Mouse (Mus musculus) midbrain, postnatal 0 days (tissue): Measurements from ENCODE around the gene Zbtb22. TPM values are rescaled to one million over a fixed set of nuclear protein-coding genes. Genes with fewer than 3 reads are reported as not detected.

Source experiments
- ATAC-seq: fragments of 200-750 bp; cut with Nextera tagmentation; 2 replicates; pipeline ENCODE4 v1.8.0; 2017; ENCODE audit warnings: moderate number of reproducible peaks, mild to moderate bottlenecking, moderate TSS enrichment, moderate library complexity; ENCODE audit not compliant: low FRiP score
- DNase-seq: peaks from one replicate; pipeline ENCODE4 v3.0.0-alpha.2; 2015; ENCODE audit warnings: low spot score
- H3K27ac ChIP-seq: fragments of 300-500 bp; sonication (generic); 2 replicates; pipeline ENCODE4 v1.5.1; 2014; ENCODE audit warnings: low read depth, mild to moderate bottlenecking, low read length, mixed read lengths
- H3K27me3 ChIP-seq: fragments of 300-500 bp; sonication (generic); 2 replicates; pipeline ENCODE4 v1.6.1; 2014; ENCODE audit warnings: low read length, control low read depth, mixed read lengths; ENCODE audit not compliant: insufficient read depth
- H3K36me3 ChIP-seq: fragments of 300-500 bp; sonication (generic); 2 replicates; pipeline ENCODE4 v1.6.1; 2014; ENCODE audit warnings: low read length, control low read depth, mixed read lengths; ENCODE audit not compliant: insufficient read depth
- H3K4me1 ChIP-seq: fragments of 300-500 bp; sonication (generic); 2 replicates; pipeline ENCODE4 v1.6.1; 2014; ENCODE audit warnings: mild to moderate bottlenecking, control low read depth, antibody characterized with exemption, low read length, mixed read lengths; ENCODE audit not compliant: insufficient read depth
- H3K4me2 ChIP-seq: fragments of 300-500 bp; sonication (generic); 2 replicates; pipeline ENCODE4 v1.6.1; 2014; ENCODE audit warnings: low read depth, mild to moderate bottlenecking, low read length, mixed read lengths; ENCODE audit not compliant: poor library complexity, severe bottlenecking
- H3K4me3 ChIP-seq: fragments of 300-500 bp; sonication (generic); 2 replicates; pipeline ENCODE4 v1.5.1; 2014; ENCODE audit warnings: low read depth, mild to moderate bottlenecking, low read length, moderate library complexity
- H3K9ac ChIP-seq: fragments of 300-500 bp; sonication (generic); replicated peaks from 2 replicates; pipeline ENCODE4 v1.6.1; 2014; ENCODE audit warnings: mild to moderate bottlenecking, low read length, moderate library complexity, mixed read lengths; ENCODE audit not compliant: poor library complexity, severe bottlenecking
- H3K9me3 ChIP-seq: fragments of 300-500 bp; sonication (generic); 2 replicates; pipeline ENCODE4 v1.6.1; 2016; ENCODE audit warnings: low read length, control low read depth
- CTCF ChIP-seq: IDR thresholded peaks from 2 replicates; pipeline ENCODE4 v1.5.1; 2016; ENCODE audit warnings: antibody characterized with exemption, mild to moderate bottlenecking
- WGBS: fragments of 180-500 bp; shearing (Covaris S2); extraction: QIAGEN DNeasy Blood & Tissue Kit; methylation state at CpG from one replicate; pipeline ENCODE4 v1.1.7; 2014; 5-methylcytosine and 5-hydroxymethylcytosine counted together
- microRNA-seq: library from miRNA; unstranded; fragments of <30 nt; microRNA quantifications from one replicate; pipeline ENCODE4, GENCODE M21; 2016; ENCODE audit warnings: borderline number of aligned reads
- polyA plus RNA-seq: library from polyadenylated mRNA; unstranded; fragments of >200 nt; fragmentation: Nextera tagmentation; extraction: Ambion mirVana; gene quantifications from 2 replicates; pipeline ENCODE4 v1.2.1, GENCODE M21; 2015
- total RNA-seq: library from RNA; depleted of rRNA; stranded (reverse); fragments of >200 nt; gene quantifications from 2 replicates; pipeline ENCODE4 v1.2.3, GENCODE M21; 2014; rRNA removed

Zbtb22 gene
- total and polyA plus RNA-seq, 2 experiments from 2014 or later = 18.6 to 44.3 TPM

GRCm38 (mm10) chr17:33959135-33959534 lies 43.4 kb downstream of the Zbtb22 start:
- no peak overlapping the region for H3K4me3 ChIP-seq
- no peak for ATAC-seq
- 97% methylated on average over 13 of the region's 13 CpGs for WGBS
- no peak overlapping the region for H3K27ac ChIP-seq
- H3K9ac ChIP-seq = no peak overlapping the region
- H3K27me3 ChIP-seq = no peaks in the 10 kb centered on the region
- no peak for TF ChIP-seq CTCF
- peaks cover 50% of the 10 kb centered on the region for H3K36me3 ChIP-seq
- no peak for DNase-seq
- H3K4me1 ChIP-seq = peaks cover 12% of the 10 kb centered on the region; the same call in 1 of the 2 replicates
- H3K9me3 ChIP-seq = no peaks in the 10 kb centered on the region
- no peak overlapping the region for H3K4me2 ChIP-seq

DNA sequence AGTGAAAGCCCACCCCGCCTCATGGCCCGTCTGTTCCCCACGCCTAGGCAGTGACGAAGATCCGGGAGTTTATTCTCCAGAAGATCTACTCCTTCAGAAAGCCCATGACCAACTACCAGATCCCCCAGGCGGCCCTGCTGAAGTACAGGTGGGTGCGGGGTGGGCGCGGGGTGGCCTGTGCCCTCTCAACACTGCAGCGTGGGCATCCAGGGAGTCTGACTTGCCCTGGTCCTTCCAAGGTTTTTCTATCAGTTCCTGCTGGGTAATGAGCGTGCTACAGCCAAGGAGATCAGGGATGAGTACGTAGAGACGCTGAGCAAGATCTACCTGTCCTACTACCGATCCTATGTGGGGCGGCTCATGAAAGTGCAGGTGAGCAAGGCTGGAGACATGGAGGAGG lies 44.2 kb downstream of the Zbtb22 start:
- WGBS = 94% methylated on average over 15 of the region's 15 CpGs
- H3K36me3 ChIP-seq = peaks cover 50% of the 10 kb centered on the region
- no peak for ATAC-seq

DNA sequence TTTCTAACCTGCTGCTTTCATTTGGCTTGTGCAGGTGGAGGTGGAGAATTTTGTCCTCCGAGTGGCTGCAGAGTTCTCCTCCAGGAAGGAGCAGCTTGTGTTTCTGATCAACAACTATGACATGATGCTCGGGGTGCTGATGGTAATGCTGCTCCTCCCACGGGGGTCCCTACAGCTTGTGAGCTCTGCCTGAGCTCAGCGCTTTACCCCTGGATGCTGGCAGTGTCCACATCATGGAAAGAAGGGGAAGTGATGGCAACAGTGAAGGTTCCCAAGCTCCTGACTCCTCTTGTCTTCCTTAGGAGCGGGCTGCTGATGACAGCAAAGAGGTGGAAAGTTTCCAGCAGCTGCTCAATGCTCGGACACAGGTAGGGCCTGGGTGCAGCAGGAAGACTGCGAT lies 47.2 kb downstream of the Zbtb22 start:
- WGBS = 93% methylated on average over 7 of the region's 7 CpGs
- Histone ChIP-seq H3K4me2 (no peak overlapping the region), H3K9ac (no peak overlapping the region), H3K27me3 (no peaks in the 10 kb centered on the region), H3K9me3 (no peaks in the 10 kb centered on the region), H3K4me1 (no peaks in the 10 kb centered on the region), H3K27ac (no peak overlapping the region), H3K4me3 (no peak overlapping the region), H3K36me3 (peaks cover 65% of the 10 kb centered on the region)
- no peak for TF ChIP-seq CTCF
- no peak for DNase-seq
- ATAC-seq = no peak

More for the DNA sequence above, 44.2 kb downstream of the Zbtb22 start:
- H3K27me3 ChIP-seq = no peaks in the 10 kb centered on the region
- H3K4me1 ChIP-seq = peaks cover 6% of the 10 kb centered on the region; the same call in 1 of the 2 replicates
- H3K9me3 ChIP-seq = no peaks in the 10 kb centered on the region
- DNase-seq = no peak
- no peak for TF ChIP-seq CTCF
- H3K4me2 ChIP-seq = no peak overlapping the region
- no peak overlapping the region for H3K9ac ChIP-seq
- H3K27ac ChIP-seq = no peak overlapping the region
- no peak overlapping the region for H3K4me3 ChIP-seq

- no peak for ATAC-seq
- 0 out of 2 replicates have a peak, but pooled peaks cover 2% of the 10 kb centered on the region for H3K9me3 ChIP-seq
- no peaks in the 10 kb centered on the region for H3K27me3 ChIP-seq
- no peak for TF ChIP-seq CTCF
- H3K27ac ChIP-seq = no peak overlapping the region
- H3K4me1 ChIP-seq = no peaks in the 10 kb centered on the region
- no peak overlapping the region for H3K4me3 ChIP-seq
- no peak overlapping the region for H3K9ac ChIP-seq
- H3K36me3 ChIP-seq = peaks cover 44% of the 10 kb centered on the region
- H3K4me2 ChIP-seq = no peak overlapping the region
- no peak for DNase-seq
- 94% methylated on average over 17 of the region's 17 CpGs for WGBS
Observed at GRCm38 (mm10) chr17:33965082-33965845, 49.6 kb downstream of the Zbtb22 start.

GRCm38 (mm10) chr17:33965846-33966550 lies 50.3 kb downstream of the Zbtb22 start:
- DNase-seq = no peak
- 91% methylated on average over 16 of the region's 16 CpGs for WGBS
- ATAC-seq = no peak
- Histone ChIP-seq H3K27ac (no peak overlapping the region), H3K36me3 (peaks cover 40% of the 10 kb centered on the region), H3K9ac (no peak overlapping the region), H3K27me3 (no peaks in the 10 kb centered on the region), H3K4me1 (no peaks in the 10 kb centered on the region), H3K4me2 (no peak overlapping the region), H3K4me3 (no peak overlapping the region), H3K9me3 (0 out of 2 replicates have a peak, but pooled peaks cover 2% of the 10 kb centered on the region)
- TF ChIP-seq CTCF = no peak

DNA sequence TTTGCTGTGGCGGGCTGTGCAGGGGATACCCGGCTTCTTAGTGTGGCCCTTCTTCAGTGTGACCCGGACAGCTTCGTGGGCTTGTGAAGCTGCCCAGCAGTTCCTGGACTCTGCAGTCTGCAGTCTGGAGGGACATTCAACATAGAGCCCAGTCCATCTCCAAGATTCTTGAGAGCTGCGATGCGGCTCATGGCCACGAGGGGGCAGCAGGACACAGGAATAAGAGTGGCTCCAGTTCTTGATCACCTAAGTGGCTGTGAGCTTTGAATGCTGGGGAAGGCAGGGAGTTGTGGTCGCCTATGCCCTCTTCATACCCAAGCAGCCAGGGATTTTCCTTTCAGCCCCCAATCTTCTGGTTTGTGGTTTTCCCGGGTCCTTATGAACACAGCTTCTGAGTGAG lies 52.8 kb downstream of the Zbtb22 start:
- peaks cover 17% of the 10 kb centered on the region; the same call in 1 of the 2 replicates for H3K36me3 ChIP-seq
- H3K9ac ChIP-seq = no peak overlapping the region
- peak; percentile 93 for TF ChIP-seq CTCF
- H3K4me1 ChIP-seq = no peaks in the 10 kb centered on the region
- peaks cover 6% of the 10 kb centered on the region for H3K27me3 ChIP-seq
- ATAC-seq (peak; percentile 78), DNase-seq (peak; percentile 87)
- 0 out of 2 replicates have a peak, but pooled peaks cover 2% of the 10 kb centered on the region for H3K9me3 ChIP-seq
- H3K4me3 ChIP-seq = no peak overlapping the region
- H3K27ac ChIP-seq = no peak overlapping the region
- H3K4me2 ChIP-seq = peak overlapping the region; percentile 18; the same call in 1 of the 2 replicates
- 4% methylated on average over 9 of the region's 9 CpGs for WGBS

Small RNA genes within 50 kb of the gene (microRNA-seq; reads per million reads assigned to microRNA genes)
- gene Gm27740 = not detected

Other genes with a start within 250 kb of the Zbtb22 start
- gene Hnrnpm, start 229.0 kb upstream of the Zbtb22 start, total RNA-seq = 48.7 and 58.1 TPM in 2 replicates
- gene Hnrnpm, start 229.0 kb upstream of the Zbtb22 start, polyA plus RNA-seq = 113 and 124 TPM in 2 replicates
- gene March2, start 197.2 kb upstream of the Zbtb22 start, total RNA-seq = 90.1 and 100 TPM in 2 replicates
- 65.2 and 65.9 TPM in 2 replicates for gene March2, start 197.2 kb upstream of the Zbtb22 start, polyA plus RNA-seq
- gene Rab11b, start 155.4 kb upstream of the Zbtb22 start, total RNA-seq = 120 and 158 TPM in 2 replicates
- gene Rab11b, start 155.4 kb upstream of the Zbtb22 start, polyA plus RNA-seq = 607 and 619 TPM in 2 replicates
- 21.4 and 22.5 TPM in 2 replicates for gene Angptl4, start 134.1 kb upstream of the Zbtb22 start, total RNA-seq
- gene Angptl4, start 134.1 kb upstream of the Zbtb22 start, polyA plus RNA-seq = 27.5 and 33.5 TPM in 2 replicates
- 19.8 and 38.4 TPM in 2 replicates for gene Kank3, start 105.4 kb upstream of the Zbtb22 start, total RNA-seq
- gene Kank3, start 105.4 kb upstream of the Zbtb22 start, polyA plus RNA-seq = 46.2 and 50.0 TPM in 2 replicates
- 348 and 379 TPM in 2 replicates for gene Rps28, start 91.3 kb upstream of the Zbtb22 start, total RNA-seq
- gene Rps28, start 91.3 kb upstream of the Zbtb22 start, polyA plus RNA-seq = 513 and 564 TPM in 2 replicates
- 211 and 345 TPM in 2 replicates for gene Ndufa7, start 91.3 kb upstream of the Zbtb22 start, total RNA-seq
- gene Ndufa7, start 91.3 kb upstream of the Zbtb22 start, polyA plus RNA-seq = 501 and 560 TPM in 2 replicates
- 24.4 and 26.7 TPM in 2 replicates for gene Cd320, start 72.8 kb upstream of the Zbtb22 start, total RNA-seq
- gene Cd320, start 72.8 kb upstream of the Zbtb22 start, polyA plus RNA-seq = 46.8 and 50.0 TPM in 2 replicates
- gene Gm7029, start 42.1 kb upstream of the Zbtb22 start, total RNA-seq = not detected in 2 replicates
- not detected in 2 replicates for gene Gm7029, start 42.1 kb upstream of the Zbtb22 start, polyA plus RNA-seq
- 4.3 and 5.0 TPM in 2 replicates for gene Kifc1, start 25.2 kb upstream of the Zbtb22 start, total RNA-seq
- 1.4 and 2.2 TPM in 2 replicates for gene Kifc1, start 25.2 kb upstream of the Zbtb22 start, polyA plus RNA-seq
- 0.22 and 0.33 TPM in 2 replicates for gene Platr17, start 10.8 kb upstream of the Zbtb22 start, total RNA-seq
- 1.4 and 1.5 TPM in 2 replicates for gene Platr17, start 10.8 kb upstream of the Zbtb22 start, polyA plus RNA-seq
- 52.3 and 55.7 TPM in 2 replicates for gene Daxx, start 6.5 kb upstream of the Zbtb22 start, total RNA-seq
- 42.9 and 44.3 TPM in 2 replicates for gene Daxx, start 6.5 kb upstream of the Zbtb22 start, polyA plus RNA-seq
- gene Tapbp, start within 50 bp of the Zbtb22 start, total RNA-seq = 41.4 and 44.4 TPM in 2 replicates
- gene Tapbp, start within 50 bp of the Zbtb22 start, polyA plus RNA-seq = 29.0 and 29.1 TPM in 2 replicates
- 81.8 and 83.0 TPM in 2 replicates for gene Rgl2, start 13.6 kb downstream of the Zbtb22 start, total RNA-seq
- 33.1 and 38.2 TPM in 2 replicates for gene Rgl2, start 13.6 kb downstream of the Zbtb22 start, polyA plus RNA-seq
- 47.9 and 60.9 TPM in 2 replicates for gene Pfdn6, start 24.4 kb downstream of the Zbtb22 start, total RNA-seq
- gene Pfdn6, start 24.4 kb downstream of the Zbtb22 start, polyA plus RNA-seq = 170 and 185 TPM in 2 replicates
- gene Wdr46, start 24.8 kb downstream of the Zbtb22 start, total RNA-seq = 14.3 and 15.7 TPM in 2 replicates
- gene Wdr46, start 24.8 kb downstream of the Zbtb22 start, polyA plus RNA-seq = 14.6 and 17.3 TPM in 2 replicates
- gene B3galt4, start 35.6 kb downstream of the Zbtb22 start, total RNA-seq = 8.6 and 14.1 TPM in 2 replicates
- gene B3galt4, start 35.6 kb downstream of the Zbtb22 start, polyA plus RNA-seq = 11.1 and 14.0 TPM in 2 replicates
- gene Vps52, start 39.9 kb downstream of the Zbtb22 start, total RNA-seq = 39.5 and 46.1 TPM in 2 replicates
- 65.8 and 68.6 TPM in 2 replicates for gene Vps52, start 39.9 kb downstream of the Zbtb22 start, polyA plus RNA-seq
- gene Rps18, start 40.1 kb downstream of the Zbtb22 start, total RNA-seq = 742 and 975 TPM in 2 replicates
- gene Rps18, start 40.1 kb downstream of the Zbtb22 start, polyA plus RNA-seq = 751 and 769 TPM in 2 replicates
- gene H2-K1, start 84.4 kb downstream of the Zbtb22 start, total RNA-seq = 19.0 and 21.2 TPM in 2 replicates
- 17.0 and 22.2 TPM in 2 replicates for gene H2-K1, start 84.4 kb downstream of the Zbtb22 start, polyA plus RNA-seq
- gene Ring1, start 108.8 kb downstream of the Zbtb22 start, total RNA-seq = 19.5 and 23.4 TPM in 2 replicates
- gene Ring1, start 108.8 kb downstream of the Zbtb22 start, polyA plus RNA-seq = 17.3 and 19.5 TPM in 2 replicates
- 58.4 and 67.6 TPM in 2 replicates for gene H2-Ke6, start 112.2 kb downstream of the Zbtb22 start, total RNA-seq
- 53.6 and 54.7 TPM in 2 replicates for gene H2-Ke6, start 112.2 kb downstream of the Zbtb22 start, polyA plus RNA-seq
- gene Slc39a7, start 115.8 kb downstream of the Zbtb22 start, total RNA-seq = 170 and 229 TPM in 2 replicates
- gene Slc39a7, start 115.8 kb downstream of the Zbtb22 start, polyA plus RNA-seq = 152 and 156 TPM in 2 replicates
- 53.6 and 61.2 TPM in 2 replicates for gene Rxrb, start 115.9 kb downstream of the Zbtb22 start, total RNA-seq
- 52.7 and 53.7 TPM in 2 replicates for gene Rxrb, start 115.9 kb downstream of the Zbtb22 start, polyA plus RNA-seq
- 17.9 and 24.3 TPM in 2 replicates for gene Col11a2, start 123.5 kb downstream of the Zbtb22 start, total RNA-seq
- gene Col11a2, start 123.5 kb downstream of the Zbtb22 start, polyA plus RNA-seq = 4.1 and 4.6 TPM in 2 replicates
- not detected in 2 replicates for gene H2-Oa, start 176.4 kb downstream of the Zbtb22 start, total RNA-seq
- gene H2-Oa, start 176.4 kb downstream of the Zbtb22 start, polyA plus RNA-seq = 0.23 TPM in 1 of 2 replicates, not detected in the other
- gene H2-DMa, start 203.6 kb downstream of the Zbtb22 start, total RNA-seq = 23.8 and 39.0 TPM in 2 replicates
- 24.8 and 26.1 TPM in 2 replicates for gene H2-DMa, start 203.6 kb downstream of the Zbtb22 start, polyA plus RNA-seq
- gene Brd2, start 206.7 kb downstream of the Zbtb22 start, total RNA-seq = 219 and 233 TPM in 2 replicates
- gene Brd2, start 206.7 kb downstream of the Zbtb22 start, polyA plus RNA-seq = 107 and 124 TPM in 2 replicates
- 0.16 and 0.47 TPM in 2 replicates for gene H2-DMb2, start 227.4 kb downstream of the Zbtb22 start, total RNA-seq
- 1.4 and 1.6 TPM in 2 replicates for gene H2-DMb2, start 227.4 kb downstream of the Zbtb22 start, polyA plus RNA-seq
- 0.47 and 4.7 TPM in 2 replicates for gene H2-DMb1, start 237.2 kb downstream of the Zbtb22 start, total RNA-seq
- 1.6 and 2.3 TPM in 2 replicates for gene H2-DMb1, start 237.2 kb downstream of the Zbtb22 start, polyA plus RNA-seq